Mouse (Mus musculus) gastrocnemius, postnatal 36 days (tissue): ENCODE measurements around the gene Olfr486. TPM values are rescaled to one million over a fixed set of nuclear protein-coding genes. Genes with fewer than 3 reads are reported as not detected.
"Not testable (repeated sequence)": the region's sequence is repeated elsewhere in the genome, so short reads cannot be mapped to it uniquely, and the experiment has no call there.

Experiments
- DNase-seq, 2 experiments: peaks; one replicate each; pipeline ENCODE4 v3.0.0; 2022
- intact Hi-C: fragments of 180-260 bp; cut with DNase I; formaldehyde crosslinking; loops from one replicate; pipeline ENCODE4 v1.15.1; 2025
- long read RNA-seq, 2 experiments: library from polyadenylated mRNA; stranded (forward); transcript quantifications; one replicate each; pipeline ENCODE4 v2.0.0; 2021
- total RNA-seq, 2 experiments: library from RNA; stranded (reverse); gene quantifications; 2 replicates each; pipeline ENCODE4 v1.2.3; 2021

The Olfr486 gene
- not detected for total RNA-seq
- long read RNA-seq, experiment 1: 0 reads
- long read RNA-seq, experiment 2: 0 reads

DNA sequence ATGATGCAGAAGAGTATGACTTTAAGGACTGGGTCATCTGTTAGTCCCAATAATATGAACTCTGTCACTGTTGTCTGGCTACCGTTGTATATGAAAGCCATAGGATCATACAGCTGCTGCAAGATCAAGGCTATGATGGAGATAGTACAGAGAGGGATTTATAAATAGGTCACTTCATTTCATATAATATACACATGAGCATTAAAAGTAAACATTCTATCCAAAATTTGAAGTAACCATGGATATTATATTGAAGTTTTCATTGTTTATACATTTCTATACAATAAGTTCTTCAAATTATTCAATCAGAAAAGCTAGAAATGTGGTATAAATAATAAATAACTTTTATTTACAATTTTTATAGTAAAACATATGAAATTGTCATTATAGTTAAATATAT, at the start of gene Olfr486:
Gene Olfr486 (minus strand): TSS at position 101 of the 400 bp plus-strand sequence.
- intact Hi-C loops, DNase-seq: not testable (repeated sequence)

DNA sequence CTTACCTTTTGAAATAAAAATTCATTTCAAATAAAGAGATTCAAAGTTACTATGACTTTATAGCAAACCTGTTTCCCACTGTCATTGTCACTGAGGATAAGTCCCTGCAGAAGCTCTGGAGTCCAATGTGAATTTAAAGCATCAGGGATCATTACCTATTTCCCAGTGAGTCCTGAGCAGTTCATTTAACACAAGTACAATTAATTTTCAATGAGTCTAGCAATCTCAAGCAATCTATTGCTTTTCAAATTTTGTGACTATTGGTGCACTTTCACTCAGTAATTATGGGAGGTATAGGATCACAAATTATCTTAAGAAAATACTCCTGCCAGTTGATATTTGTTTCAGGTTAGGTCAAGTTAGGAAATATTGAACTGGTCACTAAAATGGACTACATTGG, 42.0 kb upstream of the Olfr486 start, which contains the start of gene Olfr487:
Gene Olfr487 (minus strand): TSS at position 101 of the 400 bp plus-strand sequence.
- intact Hi-C loops: not testable (repeated sequence)

DNA sequence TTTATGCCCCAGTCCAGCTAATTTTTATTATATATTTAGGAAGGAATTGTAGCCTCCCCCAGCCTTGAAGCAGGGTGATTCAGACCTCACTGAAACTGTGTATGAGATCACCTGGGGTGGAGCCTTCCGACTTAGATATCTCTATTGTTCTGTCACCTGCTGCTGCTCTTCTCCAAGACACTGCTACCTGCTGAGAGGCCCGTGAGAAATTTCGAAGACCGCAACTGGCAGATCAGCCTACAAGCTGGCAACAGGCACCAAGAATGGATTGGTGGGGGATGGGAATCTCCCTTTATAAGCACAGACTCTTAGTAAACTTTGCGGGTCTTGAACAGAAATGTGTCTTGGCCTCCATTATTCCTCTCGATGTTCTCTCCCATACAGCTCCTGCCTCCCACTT, 24.4 kb upstream of the Olfr486 start:
- no peak for DNase-seq
- intact Hi-C loops: no loop called here

More for the DNA sequence above, 42.0 kb upstream of the Olfr486 start, which contains the start of gene Olfr487:
- DNase-seq: not testable (repeated sequence)

DNA sequence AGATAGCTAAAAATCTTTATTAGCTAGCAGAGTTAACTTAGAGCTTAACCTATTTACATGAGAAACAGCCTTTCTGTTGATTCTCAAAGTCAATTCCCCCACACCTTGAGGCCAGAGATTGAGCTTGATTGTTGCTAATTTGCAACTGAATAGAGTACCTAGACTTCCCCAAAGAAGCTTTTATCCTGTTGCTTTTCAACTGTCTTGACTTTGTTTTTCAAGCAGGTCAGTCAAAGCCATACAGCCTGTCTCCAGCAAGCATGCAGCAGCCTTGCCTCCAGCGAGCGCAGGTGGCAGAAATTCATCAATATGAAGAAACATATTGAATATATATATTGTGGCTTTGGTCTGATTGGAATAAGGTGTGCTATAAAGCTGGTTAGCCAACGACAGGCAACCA, 23.8 kb upstream of the Olfr486 start:
- DNase-seq, intact Hi-C loops: not testable (repeated sequence)

DNA sequence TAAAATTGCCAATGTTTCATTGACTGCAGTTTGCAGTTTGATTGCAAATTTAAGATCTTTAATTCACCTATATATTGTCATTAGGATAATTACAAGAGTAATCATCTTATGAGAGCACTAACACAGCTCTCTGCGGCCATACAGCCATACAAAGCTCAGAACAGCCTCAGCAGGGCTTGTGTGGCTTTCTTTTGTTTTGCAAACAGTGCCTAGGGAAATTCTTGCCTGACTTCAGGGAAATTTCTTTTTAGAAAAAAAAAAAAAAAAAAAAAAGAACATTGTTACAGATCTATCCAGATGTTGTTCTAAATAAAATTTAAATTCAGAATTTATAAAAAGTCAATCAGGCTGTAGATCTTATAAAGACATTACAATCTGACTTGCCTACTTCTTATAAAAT, 20.2 kb upstream of the Olfr486 start:
- DNase-seq, intact Hi-C loops: not testable (repeated sequence)

DNA sequence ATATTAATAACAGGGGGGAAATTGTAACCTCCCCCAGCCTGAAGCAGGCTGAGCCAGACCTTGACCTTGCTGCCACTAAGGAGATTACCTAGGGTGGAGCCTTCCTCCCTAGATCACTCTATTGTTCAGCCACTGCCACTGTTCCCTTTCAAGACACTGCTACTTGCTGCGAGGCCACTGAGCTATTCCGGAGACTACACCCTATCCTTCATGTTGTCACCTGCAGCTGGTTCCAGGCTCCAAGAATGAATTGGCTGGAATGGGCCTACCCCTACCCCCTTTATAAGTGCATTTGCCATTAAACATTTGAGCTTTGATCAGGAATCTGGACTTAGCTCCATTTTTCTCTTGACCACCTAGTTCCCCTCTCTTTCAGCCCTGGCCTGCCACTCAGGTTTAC, 18.7 kb upstream of the Olfr486 start:
- DNase-seq, intact Hi-C loops: not testable (repeated sequence)

DNA sequence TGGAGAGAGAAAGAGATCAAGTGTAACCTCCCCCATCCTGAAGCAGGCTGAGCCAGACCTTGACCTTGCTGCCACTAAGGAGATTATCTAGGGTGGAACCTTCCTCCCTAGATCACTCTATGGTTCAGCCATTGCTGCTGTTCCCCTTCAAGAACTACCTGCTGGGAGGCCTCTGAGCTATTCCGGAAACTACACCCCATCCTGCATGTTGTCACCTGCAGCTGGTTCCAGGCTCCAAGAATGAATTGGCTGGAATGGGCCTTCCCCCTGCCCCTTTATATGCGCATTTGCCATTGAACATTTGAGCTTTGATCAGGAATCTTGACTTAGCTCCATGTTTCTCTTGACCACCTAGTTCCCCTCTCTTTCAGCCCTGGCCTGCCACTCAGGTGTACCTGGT, 12.7 kb upstream of the Olfr486 start:
- intact Hi-C loops, DNase-seq: not testable (repeated sequence)

DNA sequence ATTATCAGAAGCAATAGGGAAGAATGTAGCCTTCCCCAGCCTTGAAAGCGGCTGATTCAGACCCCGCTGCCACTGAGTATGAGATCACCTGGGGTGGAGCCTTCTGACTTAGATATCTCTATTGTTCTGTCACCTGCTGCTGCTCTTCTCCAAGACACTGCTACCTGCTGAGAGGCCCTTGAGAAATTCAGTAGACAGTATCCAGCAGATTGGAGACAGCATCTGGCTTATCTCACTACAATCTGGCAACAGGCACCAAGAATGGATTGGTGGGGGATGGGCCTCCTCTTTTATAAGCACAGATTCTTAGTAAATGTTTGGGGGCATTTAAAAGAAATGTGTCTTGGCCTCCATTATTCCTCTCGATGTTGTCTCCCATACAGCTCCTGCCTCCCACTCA, 11.9 kb upstream of the Olfr486 start:
- DNase-seq, intact Hi-C loops: not testable (repeated sequence)

DNA sequence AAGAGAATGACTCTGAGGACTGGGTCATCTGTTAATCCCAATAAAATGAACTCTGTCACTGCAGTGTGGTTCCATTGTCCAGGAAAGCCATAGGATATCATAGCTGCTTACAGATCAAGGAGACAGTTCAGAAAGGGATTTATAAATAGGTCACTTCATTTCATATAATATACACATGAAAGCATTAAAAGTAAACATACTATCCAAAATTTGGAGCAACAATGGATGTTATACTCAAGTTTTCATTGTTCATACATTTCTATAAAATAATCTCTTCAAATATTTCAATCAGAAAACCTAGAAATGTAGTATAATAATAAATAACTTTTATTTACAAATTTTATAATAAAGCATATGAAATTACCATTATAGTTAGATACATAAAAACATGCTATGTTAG, 12.8 kb downstream of the Olfr486 start, which contains the start of gene Olfr485:
Gene Olfr485 (minus strand): TSS at position 101 of the 400 bp plus-strand sequence.
- no peak for DNase-seq
- intact Hi-C loops: no loop called here

DNA sequence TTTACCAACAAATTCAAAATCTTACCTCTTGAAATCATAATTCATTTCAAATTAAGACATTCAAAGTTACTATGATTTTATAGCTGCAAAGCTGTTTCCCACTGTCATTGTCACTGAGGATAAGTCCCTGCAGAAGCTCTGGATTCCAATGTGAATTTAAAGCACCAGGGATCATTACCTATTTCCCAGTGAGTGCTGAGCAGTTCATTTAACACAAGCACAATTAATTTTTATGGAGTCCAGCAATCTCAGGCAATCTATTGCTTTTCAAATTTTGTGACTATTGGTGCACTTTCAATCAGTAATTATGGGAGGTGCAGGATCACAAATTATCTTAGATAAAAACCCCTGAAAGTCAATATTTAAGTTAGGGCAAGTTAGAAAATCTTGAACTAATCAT, 45.2 kb downstream of the Olfr486 start, which contains the start of gene Olfr484:
Gene Olfr484 (minus strand): TSS at position 101 of the 400 bp plus-strand sequence.
- intact Hi-C loops: no loop called here

More for the DNA sequence above, 45.2 kb downstream of the Olfr486 start, which contains the start of gene Olfr484:
- no peak for DNase-seq

Other genes starting within 250 kb of the Olfr486 start
- not detected for gene Olfr473, start 242.3 kb downstream of the Olfr486 start, total RNA-seq
- gene Olfr474, start 218.1 kb downstream of the Olfr486 start, total RNA-seq: not detected
- gene Olfr476, start 207.9 kb downstream of the Olfr486 start, total RNA-seq: not detected
- gene Olfr477, start 186.0 kb downstream of the Olfr486 start, total RNA-seq: not detected
- gene Olfr478, start 138.8 kb downstream of the Olfr486 start, total RNA-seq: not detected
- gene Olfr479, start 122.0 kb downstream of the Olfr486 start, total RNA-seq: not detected
- gene Olfr480, start 105.4 kb downstream of the Olfr486 start, total RNA-seq: not detected
- not detected for gene Olfr481, start 92.9 kb downstream of the Olfr486 start, total RNA-seq
- gene Olfr482, start 75.2 kb downstream of the Olfr486 start, total RNA-seq: under 1 TPM; 0.32 to 0.64 TPM
- gene Olfr483, start 71.9 kb downstream of the Olfr486 start, total RNA-seq: not detected
- gene Olfr484, start 45.3 kb downstream of the Olfr486 start, total RNA-seq: not detected
- gene Olfr485, start 12.9 kb downstream of the Olfr486 start, total RNA-seq: not detected
- not detected for gene Olfr487, start 41.9 kb upstream of the Olfr486 start, total RNA-seq
- not detected for gene Olfr488, start 85.6 kb upstream of the Olfr486 start, total RNA-seq
- gene Olfr490, start 116.2 kb upstream of the Olfr486 start, total RNA-seq: not detected
- gene Olfr491, start 140.7 kb upstream of the Olfr486 start, total RNA-seq: not detected
- not detected for gene Olfr492, start 150.9 kb upstream of the Olfr486 start, total RNA-seq
- not detected for gene Olfr493, start 174.2 kb upstream of the Olfr486 start, total RNA-seq
- not detected for gene Olfr494, start 192.6 kb upstream of the Olfr486 start, total RNA-seq
- not detected for gene Olfr495, start 220.4 kb upstream of the Olfr486 start, total RNA-seq
- not detected for gene Olfr497, start 247.7 kb upstream of the Olfr486 start, total RNA-seq